Mouse (Mus musculus) left cerebral cortex, adult 11 months (tissue): Measurements from ENCODE around the gene Thy1.

Experiments
- DNase-seq: peaks from one replicate; pipeline ENCODE4 v3.0.0; 2022; ENCODE audit warnings: low spot score

Thy1 gene

GRCm38 (mm10) chr9:44067241-44067959 is 24.2 kb downstream of the Thy1 start:
- DNase-seq, result no peak

GRCm38 (mm10) chr9:44067960-44068330 is 24.8 kb downstream of the Thy1 start:
- no peak for DNase-seq

GRCm38 (mm10) chr9:44069252-44069651 is 26.1 kb downstream of the Thy1 start:
- no peak for DNase-seq

- DNase-seq, result no peak
Measured at GRCm38 (mm10) chr9:44070113-44070843, 27.1 kb downstream of the Thy1 start.

- no peak for DNase-seq
Measured at GRCm38 (mm10) chr9:44070844-44071231, 27.7 kb downstream of the Thy1 start.

- no peak for DNase-seq
Measured at GRCm38 (mm10) chr9:44071914-44072598, 28.9 kb downstream of the Thy1 start.

GRCm38 (mm10) chr9:44072599-44072915 is 29.4 kb downstream of the Thy1 start:
- DNase-seq, result no peak

- DNase-seq, result no peak
Measured at GRCm38 (mm10) chr9:44073115-44073514, 29.9 kb downstream of the Thy1 start.

GRCm38 (mm10) chr9:44074395-44075275 is 31.5 kb downstream of the Thy1 start:
- no peak for DNase-seq

GRCm38 (mm10) chr9:44075276-44075995 is 32.3 kb downstream of the Thy1 start:
- no peak for DNase-seq

GRCm38 (mm10) chr9:44075996-44076763 is 33.0 kb downstream of the Thy1 start:
- no peak for DNase-seq

GRCm38 (mm10) chr9:44076764-44077120 is 33.6 kb downstream of the Thy1 start:
- peak; percentile 55 for DNase-seq

- no peak for DNase-seq
Measured at GRCm38 (mm10) chr9:44077266-44077910, 34.2 kb downstream of the Thy1 start.

- DNase-seq, result no peak
Measured at GRCm38 (mm10) chr9:44078136-44078797, 35.1 kb downstream of the Thy1 start.

GRCm38 (mm10) chr9:44078955-44079756 is 36.0 kb downstream of the Thy1 start:
- DNase-seq, result no peak

- peak; percentile 4 for DNase-seq
Measured at GRCm38 (mm10) chr9:44079997-44080780, 37.0 kb downstream of the Thy1 start.

- no peak for DNase-seq
Measured at GRCm38 (mm10) chr9:44080953-44081352, 37.8 kb downstream of the Thy1 start.

- DNase-seq, result no peak
Measured at GRCm38 (mm10) chr9:44081581-44081980, 38.4 kb downstream of the Thy1 start.
